Mouse (Mus musculus): Measurements from ENCODE around the gene Arhgef16. TPM values are rescaled to one million over a fixed set of nuclear protein-coding genes. Genes with fewer than 3 reads are reported as not detected.

The Arhgef16 gene
- polyA plus RNA-seq, 1 experiment from 2014 or later: 39.8 TPM

DNA sequence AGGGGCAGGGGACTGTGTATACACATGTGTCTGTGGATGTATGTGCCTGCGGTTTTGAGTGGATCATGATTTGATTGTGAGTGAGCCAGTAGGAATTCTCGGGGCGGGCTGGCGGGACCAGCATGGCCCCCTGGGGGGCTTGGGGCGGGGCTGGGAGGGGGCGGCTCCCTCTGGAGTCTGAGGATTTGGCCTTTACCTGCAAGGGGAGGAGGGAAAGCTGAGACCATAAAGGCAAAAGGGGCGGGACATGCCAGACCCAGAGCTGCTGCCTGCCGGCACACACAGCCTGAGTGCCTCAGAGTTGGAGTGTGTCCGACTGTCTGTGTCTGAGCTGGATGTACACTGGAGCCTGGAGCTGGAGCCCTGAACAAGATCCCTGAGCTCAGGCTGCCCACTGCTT is 64.2 kb downstream of the Arhgef16 start:
- 2% methylated on average over 9 of the region's 9 CpGs for WGBS
- H3K27ac ChIP-seq: peak overlapping the region; percentile 19; the same call in 1 of the 2 replicates

GRCm38 (mm10) chr4:154236893-154237292 is 64.6 kb downstream of the Arhgef16 start:
- no peaks in the 10 kb centered on the region for H3K9me3 ChIP-seq (replicated peaks; ENCODE audit: low read length)
- H3K9ac ChIP-seq (ENCODE audit: low read depth, low read length): no peak overlapping the region
- H3K36me3 ChIP-seq (ENCODE audit: insufficient read depth, low read length): no peaks in the 10 kb centered on the region
- DNase-seq (ENCODE audit: low spot score) (peak; percentile 46), ATAC-seq (replicated peaks; ENCODE audit: low FRiP score, low read depth) (peak; percentile 11; the same call in 1 of the 2 replicates)
- H3K4me2 ChIP-seq (ENCODE audit: low read length): peak overlapping the region; percentile 46
- no peak for TF ChIP-seq CTCF (IDR thresholded peaks at IDR 0.05; ENCODE audit: low read depth)
- peak overlapping the region; percentile 11; the same call in 1 of the 2 replicates for H3K27ac ChIP-seq
- no peaks in the 10 kb centered on the region for H3K27me3 ChIP-seq (ENCODE audit: insufficient read depth, low read length)
- WGBS: 9% methylated on average over 10 of the region's 10 CpGs
- H3K4me3 ChIP-seq (replicated peaks; ENCODE audit: low read depth, low read length): no peak overlapping the region
- H3K4me1 ChIP-seq (replicated peaks; ENCODE audit: insufficient read depth, low read length): peaks cover 10% of the 10 kb centered on the region; the same call in 1 of the 2 replicates

More for the DNA sequence above, 64.2 kb downstream of the Arhgef16 start:
- DNase-seq (ENCODE audit: low spot score) (no peak), ATAC-seq (replicated peaks; ENCODE audit: low FRiP score, low read depth) (peak; percentile 27; the same call in 1 of the 2 replicates)
- Histone ChIP-seq H3K27me3 (ENCODE audit: insufficient read depth, low read length) (no peaks in the 10 kb centered on the region), H3K4me2 (ENCODE audit: low read length) (peak overlapping the region; percentile 46), H3K36me3 (ENCODE audit: insufficient read depth, low read length) (no peaks in the 10 kb centered on the region), H3K9ac (ENCODE audit: low read depth, low read length) (no peak overlapping the region), H3K9me3 (replicated peaks; ENCODE audit: low read length) (no peaks in the 10 kb centered on the region), H3K4me1 (replicated peaks; ENCODE audit: insufficient read depth, low read length) (peaks cover 8% of the 10 kb centered on the region; the same call in 1 of the 2 replicates), H3K4me3 (replicated peaks; ENCODE audit: low read depth, low read length) (no peak overlapping the region)
- TF ChIP-seq CTCF (IDR thresholded peaks at IDR 0.05; ENCODE audit: low read depth): no peak

DNA sequence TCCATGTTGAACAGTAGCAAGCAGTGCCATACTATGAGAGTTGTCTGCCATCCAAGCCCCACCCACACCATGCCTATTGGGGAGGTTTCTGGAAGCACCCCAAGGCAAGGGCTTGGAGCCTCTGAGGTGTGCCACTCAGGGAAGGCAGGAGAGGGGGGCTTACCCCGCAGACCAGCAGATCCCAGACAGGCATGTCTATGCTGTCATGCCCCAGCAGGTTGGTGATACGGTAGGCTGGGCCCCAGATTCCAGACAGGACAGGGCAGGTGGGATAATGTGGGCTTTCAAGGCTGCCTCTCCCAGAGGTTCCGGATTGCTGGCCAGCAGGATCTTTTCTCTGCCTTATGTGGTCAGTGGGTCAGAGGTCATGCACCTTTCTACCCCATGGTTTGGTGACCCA is 65.5 kb downstream of the Arhgef16 start:
- no peaks in the 10 kb centered on the region for H3K9me3 ChIP-seq (replicated peaks; ENCODE audit: low read length)
- H3K4me2 ChIP-seq (ENCODE audit: low read length): no peak overlapping the region
- H3K4me3 ChIP-seq (replicated peaks; ENCODE audit: low read depth, low read length): no peak overlapping the region
- no peak for TF ChIP-seq CTCF (IDR thresholded peaks at IDR 0.05; ENCODE audit: low read depth)
- no peaks in the 10 kb centered on the region for H3K36me3 ChIP-seq (ENCODE audit: insufficient read depth, low read length)
- H3K4me1 ChIP-seq (replicated peaks; ENCODE audit: insufficient read depth, low read length): peaks cover 10% of the 10 kb centered on the region; the same call in 1 of the 2 replicates
- WGBS: 49% methylated on average over 3 of the region's 3 CpGs
- no peaks in the 10 kb centered on the region for H3K27me3 ChIP-seq (ENCODE audit: insufficient read depth, low read length)
- peak; percentile 46; the same call in 1 of the 2 replicates for ATAC-seq (replicated peaks; ENCODE audit: low FRiP score, low read depth)
- H3K27ac ChIP-seq: no peak overlapping the region
- DNase-seq (ENCODE audit: low spot score): no peak
- no peak overlapping the region for H3K9ac ChIP-seq (ENCODE audit: low read depth, low read length)

DNA sequence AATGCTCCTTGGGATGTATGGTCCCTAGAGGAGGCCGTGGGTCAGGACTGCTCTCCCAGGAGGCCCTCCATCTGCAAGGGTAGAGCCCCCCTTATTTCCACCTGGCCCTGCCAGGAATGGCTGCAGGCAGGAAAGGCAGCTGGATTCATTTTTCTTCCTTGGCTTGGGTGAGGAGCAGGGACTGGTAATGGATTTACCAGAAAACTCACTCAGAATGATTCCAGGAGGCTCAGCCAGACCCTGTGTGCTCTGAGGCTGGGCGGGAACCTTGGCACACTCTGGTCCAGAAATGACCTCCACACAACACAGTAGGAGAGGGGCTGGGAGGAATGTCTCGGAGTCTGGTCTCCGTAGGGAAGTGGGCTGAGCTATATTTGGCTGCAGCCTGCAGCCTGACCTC is 69.2 kb downstream of the Arhgef16 start:
- 47% methylated on average over 4 of the region's 4 CpGs for WGBS
- Histone ChIP-seq H3K27ac (no peak overlapping the region), H3K9me3 (replicated peaks; ENCODE audit: low read length) (no peaks in the 10 kb centered on the region), H3K36me3 (ENCODE audit: insufficient read depth, low read length) (no peaks in the 10 kb centered on the region), H3K4me1 (replicated peaks; ENCODE audit: insufficient read depth, low read length) (peaks cover 10% of the 10 kb centered on the region; the same call in 1 of the 2 replicates), H3K9ac (ENCODE audit: low read depth, low read length) (no peak overlapping the region), H3K4me2 (ENCODE audit: low read length) (no peak overlapping the region), H3K27me3 (ENCODE audit: insufficient read depth, low read length) (no peaks in the 10 kb centered on the region), H3K4me3 (replicated peaks; ENCODE audit: low read depth, low read length) (no peak overlapping the region)
- ATAC-seq (replicated peaks; ENCODE audit: low FRiP score, low read depth) (no peak), DNase-seq (ENCODE audit: low spot score) (no peak)
- TF ChIP-seq CTCF (IDR thresholded peaks at IDR 0.05; ENCODE audit: low read depth): no peak

DNA sequence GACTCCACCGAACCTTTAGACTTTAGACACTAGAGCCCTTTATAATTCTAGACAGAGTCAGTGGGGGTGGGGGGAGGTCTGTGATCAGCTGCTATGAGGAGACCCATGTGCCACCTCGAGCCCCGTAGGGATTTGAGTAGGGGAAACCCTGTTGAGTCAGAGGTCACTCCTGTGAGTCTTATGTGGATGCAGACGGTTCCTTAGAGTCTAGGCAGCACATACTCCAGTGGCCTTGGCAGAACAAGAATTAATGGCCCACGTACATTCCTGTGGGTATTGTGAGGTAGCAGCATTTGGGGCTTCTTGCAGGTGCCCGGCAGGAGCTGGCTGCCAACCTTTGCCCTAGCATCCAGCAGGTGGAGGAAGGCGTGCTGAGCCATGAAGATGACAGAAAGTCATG is 70.1 kb downstream of the Arhgef16 start:
- no peaks in the 10 kb centered on the region for H3K9me3 ChIP-seq (replicated peaks; ENCODE audit: low read length)
- WGBS: 47% methylated on average over 7 of the region's 7 CpGs
- H3K27ac ChIP-seq: no peak overlapping the region
- H3K4me1 ChIP-seq (replicated peaks; ENCODE audit: insufficient read depth, low read length): peaks cover 10% of the 10 kb centered on the region; the same call in 1 of the 2 replicates
- H3K36me3 ChIP-seq (ENCODE audit: insufficient read depth, low read length): no peaks in the 10 kb centered on the region
- H3K4me3 ChIP-seq (replicated peaks; ENCODE audit: low read depth, low read length): no peak overlapping the region
- H3K27me3 ChIP-seq (ENCODE audit: insufficient read depth, low read length): no peaks in the 10 kb centered on the region
- ATAC-seq (replicated peaks; ENCODE audit: low FRiP score, low read depth) (no peak), DNase-seq (ENCODE audit: low spot score) (no peak)
- TF ChIP-seq CTCF (IDR thresholded peaks at IDR 0.05; ENCODE audit: low read depth): peak; percentile 19; the same call in 1 of the 2 replicates
- H3K4me2 ChIP-seq (ENCODE audit: low read length): no peak overlapping the region
- H3K9ac ChIP-seq (ENCODE audit: low read depth, low read length): no peak overlapping the region

- Histone ChIP-seq H3K4me1 (replicated peaks; ENCODE audit: insufficient read depth, low read length) (peaks cover 10% of the 10 kb centered on the region; the same call in 1 of the 2 replicates), H3K36me3 (ENCODE audit: insufficient read depth, low read length) (no peaks in the 10 kb centered on the region), H3K9ac (ENCODE audit: low read depth, low read length) (no peak overlapping the region), H3K9me3 (replicated peaks; ENCODE audit: low read length) (no peaks in the 10 kb centered on the region), H3K4me2 (ENCODE audit: low read length) (no peak overlapping the region), H3K27ac (no peak overlapping the region), H3K27me3 (ENCODE audit: insufficient read depth, low read length) (no peaks in the 10 kb centered on the region), H3K4me3 (replicated peaks; ENCODE audit: low read depth, low read length) (no peak overlapping the region)
- ATAC-seq (replicated peaks; ENCODE audit: low FRiP score, low read depth) (no peak), DNase-seq (ENCODE audit: low spot score) (no peak)
- no peak for TF ChIP-seq CTCF (IDR thresholded peaks at IDR 0.05; ENCODE audit: low read depth)
- WGBS: 87% methylated on average over 9 of the region's 9 CpGs
These were observed 71.9 kb downstream of the Arhgef16 start for GRCm38 (mm10) chr4:154229569-154229968.

Other genes starting within 250 kb of the Arhgef16 start
- gene Trp73, start 161.5 kb downstream of the Arhgef16 start, polyA plus RNA-seq (2015; fragmentation: Nextera tagmentation; extraction: Ambion mirVana): 0.25 and 0.26 TPM in 2 replicates
- gene Wrap73, start 159.3 kb downstream of the Arhgef16 start, polyA plus RNA-seq (2015; fragmentation: Nextera tagmentation; extraction: Ambion mirVana): 28.5 and 31.8 TPM in 2 replicates
- gene Tprgl, start 141.0 kb downstream of the Arhgef16 start, polyA plus RNA-seq (2015; fragmentation: Nextera tagmentation; extraction: Ambion mirVana): 154 and 172 TPM in 2 replicates
- 5.0 and 5.8 TPM in 2 replicates for gene Megf6, start 130.9 kb downstream of the Arhgef16 start, polyA plus RNA-seq (2015; fragmentation: Nextera tagmentation; extraction: Ambion mirVana)
- gene B230104I21Rik, start 34.5 kb upstream of the Arhgef16 start, polyA plus RNA-seq (2015; fragmentation: Nextera tagmentation; extraction: Ambion mirVana): not detected in 2 replicates